Mouse (Mus musculus) embryo, embryonic 11.5 days (tissue): ENCODE measurements around the gene Tgfa.

Source experiments
- DNase-seq: peaks from one replicate; pipeline ENCODE4 v3.0.0-alpha.2; 2012; ENCODE audit warnings: low read depth, low spot score

The Tgfa gene

DNA sequence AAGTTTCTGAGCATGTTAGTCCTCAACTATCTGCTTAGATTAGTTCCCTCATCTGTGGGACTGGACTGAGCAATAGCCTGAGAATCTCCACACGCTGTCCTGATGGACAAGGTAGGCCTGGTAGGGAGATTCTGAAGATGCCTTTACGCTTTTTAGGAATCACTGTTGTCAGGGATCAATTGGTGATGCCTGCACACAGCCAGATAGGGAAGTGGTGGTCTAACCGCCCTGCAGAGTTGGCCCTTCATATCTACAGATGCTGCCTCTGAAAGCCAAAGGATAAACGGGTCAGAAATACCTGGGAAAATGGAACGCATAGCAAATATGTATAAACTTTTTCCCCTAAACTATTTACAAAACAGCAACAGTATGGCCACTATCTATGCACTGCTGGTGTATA lies 37.3 kb downstream of the Tgfa start:
- no peak for DNase-seq

DNA sequence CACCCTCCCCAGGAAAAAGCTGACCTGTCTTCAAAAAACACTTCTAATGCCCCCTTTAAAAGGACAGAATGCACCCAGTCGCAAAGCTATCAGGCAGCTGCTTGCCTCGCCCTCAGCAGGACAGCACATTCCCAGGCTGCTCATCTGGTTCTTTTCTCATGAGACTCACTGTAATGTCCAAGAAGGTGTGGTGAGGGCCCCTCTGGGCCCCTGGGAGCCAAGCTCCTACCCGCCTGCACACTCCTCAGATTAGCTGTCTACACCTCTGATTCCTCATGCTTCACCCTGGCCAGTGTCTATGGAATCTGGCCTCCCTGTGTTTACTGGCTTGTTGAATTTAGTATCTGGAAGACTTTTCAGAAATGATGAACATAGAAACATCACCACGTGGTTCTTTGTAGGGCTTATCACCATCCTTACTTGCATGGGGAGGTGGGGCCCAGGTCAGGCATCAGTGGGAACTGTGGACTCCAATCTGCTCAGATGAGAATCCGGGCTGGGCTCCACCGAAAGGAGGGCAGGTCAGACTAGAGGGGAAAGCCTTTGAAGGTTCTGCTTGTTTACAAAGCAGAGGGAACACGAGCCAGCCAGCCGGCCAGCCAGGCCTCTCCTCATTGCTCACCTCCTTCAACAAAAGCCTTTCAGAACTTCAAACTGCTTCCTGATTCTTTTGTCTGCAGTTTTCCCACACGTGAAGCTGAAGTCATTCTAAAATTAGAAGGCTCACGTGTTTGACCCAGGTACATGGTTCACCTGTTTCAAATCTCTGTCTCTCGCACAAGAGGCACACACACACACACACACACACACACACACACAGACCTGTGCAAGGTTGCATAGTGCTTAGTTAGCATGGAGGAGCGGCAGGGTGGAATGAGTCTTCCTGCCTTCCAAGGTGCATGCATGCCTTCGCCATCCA lies 38.7 kb downstream of the Tgfa start:
- no peak for DNase-seq

DNA sequence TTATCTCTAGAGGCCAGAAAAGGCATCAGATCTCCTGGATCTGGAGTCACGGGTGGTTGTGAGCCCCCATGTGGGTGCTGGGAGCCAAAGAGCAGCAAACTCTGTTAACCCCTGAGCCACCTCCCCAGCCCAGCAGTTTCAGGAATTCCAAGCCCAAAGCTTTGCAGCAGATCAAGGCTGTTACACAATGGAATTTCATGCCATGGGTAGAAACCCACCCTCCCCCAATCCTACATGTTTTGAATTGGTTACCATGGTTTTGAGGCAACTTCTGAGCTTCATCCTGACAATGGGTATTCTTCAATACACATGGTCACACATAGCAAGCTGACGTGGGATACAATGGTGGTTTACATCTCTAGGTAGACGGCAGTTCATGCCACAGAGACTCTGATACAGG lies 49.8 kb downstream of the Tgfa start:
- no peak for DNase-seq

DNA sequence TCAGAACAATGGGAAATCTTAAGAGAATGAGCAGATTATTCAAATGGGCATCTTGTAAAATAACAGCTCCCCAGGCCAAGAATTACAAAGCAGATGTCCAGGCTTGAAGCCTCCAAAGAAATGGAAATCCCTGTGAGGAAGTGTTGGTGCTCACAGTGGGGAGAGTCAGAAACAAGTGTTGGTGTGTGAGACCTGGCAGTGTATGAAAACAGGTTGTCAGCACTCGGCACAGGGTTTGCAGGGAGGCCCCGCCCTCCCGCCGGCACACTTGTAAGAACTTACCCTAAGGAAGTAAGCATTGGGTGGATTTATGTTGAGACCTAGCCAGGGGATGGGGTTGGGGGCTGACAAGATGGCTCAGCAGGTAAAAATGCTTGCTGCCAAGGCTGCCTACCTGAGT lies 50.9 kb downstream of the Tgfa start:
- no peak for DNase-seq

DNA sequence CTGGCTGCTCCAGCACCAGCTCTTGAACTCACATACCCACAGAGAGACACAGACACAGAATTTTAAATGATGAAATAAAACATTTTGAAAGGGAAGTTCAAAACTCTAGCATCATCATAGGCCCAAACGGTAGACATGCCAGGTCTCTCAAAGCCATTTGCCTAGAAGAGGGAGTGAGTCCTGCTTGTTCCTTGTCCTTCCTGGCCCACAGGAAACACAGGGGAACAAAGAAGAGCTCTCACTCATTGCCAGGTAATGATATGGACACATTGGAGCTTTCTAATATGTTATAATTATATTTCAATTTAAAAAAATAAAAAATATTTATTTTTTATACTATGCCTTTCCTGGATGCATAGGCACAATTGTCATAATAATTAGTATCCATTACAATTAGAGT lies 53.5 kb downstream of the Tgfa start:
- DNase-seq, result no peak

DNA sequence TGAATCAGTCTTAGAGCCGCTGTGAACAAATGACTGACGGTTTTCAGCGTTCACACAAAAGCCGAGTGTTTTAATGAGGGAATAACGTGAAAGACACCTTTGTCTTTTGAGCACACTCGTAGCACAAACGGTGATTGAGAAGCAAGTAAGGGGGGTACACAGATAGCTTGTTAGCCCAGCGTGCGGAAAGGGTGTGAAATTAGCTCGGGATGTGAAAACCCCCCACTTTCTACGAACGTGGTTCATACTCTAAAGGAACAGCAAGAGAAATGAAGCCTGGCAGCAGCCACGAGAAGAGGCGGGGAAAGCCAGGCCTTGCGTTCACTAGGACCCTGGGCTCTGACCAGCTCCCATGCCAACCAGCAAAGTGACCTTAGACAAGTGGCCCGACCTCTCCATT lies 54.0 kb downstream of the Tgfa start:
- DNase-seq, result no peak

DNA sequence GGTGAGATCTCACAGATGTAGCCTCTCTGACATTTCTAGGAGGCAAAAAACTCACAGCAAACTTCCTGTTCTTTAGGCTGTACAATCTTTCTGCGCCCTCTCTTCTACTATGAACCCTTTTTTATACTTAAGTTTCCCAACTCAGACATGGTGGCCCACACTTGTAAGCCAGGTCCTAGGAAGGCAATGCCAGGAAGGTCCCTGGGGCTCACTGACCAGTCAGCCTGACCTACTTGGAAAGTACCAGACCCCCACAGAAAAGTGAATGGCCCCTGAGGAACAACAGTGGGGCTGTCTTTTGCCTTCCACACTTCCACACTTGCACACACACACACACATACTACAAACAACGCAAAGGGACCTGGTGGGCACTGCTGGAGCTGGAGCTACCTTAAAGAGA lies 55.2 kb downstream of the Tgfa start:
- DNase-seq, result no peak

DNA sequence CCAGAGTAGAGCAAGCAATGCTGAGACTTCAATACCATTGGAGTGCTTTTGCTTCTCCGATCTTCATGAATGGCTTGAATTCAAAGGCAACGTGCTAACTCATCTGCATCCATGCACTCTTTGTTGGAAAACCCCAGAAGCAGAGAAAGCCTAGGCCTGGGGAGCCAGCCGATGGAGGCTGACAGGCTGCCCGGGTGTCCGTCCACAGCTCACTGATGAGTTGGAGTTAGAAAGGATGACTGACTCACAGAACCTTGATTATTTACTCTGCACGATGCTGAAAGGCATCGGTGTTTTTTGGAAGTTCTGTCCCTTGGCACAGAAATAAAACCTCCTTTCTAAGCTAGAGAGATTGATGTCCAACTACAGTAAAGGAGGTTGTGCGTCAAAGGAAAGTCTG lies 55.8 kb downstream of the Tgfa start:
- DNase-seq, result no peak

DNA sequence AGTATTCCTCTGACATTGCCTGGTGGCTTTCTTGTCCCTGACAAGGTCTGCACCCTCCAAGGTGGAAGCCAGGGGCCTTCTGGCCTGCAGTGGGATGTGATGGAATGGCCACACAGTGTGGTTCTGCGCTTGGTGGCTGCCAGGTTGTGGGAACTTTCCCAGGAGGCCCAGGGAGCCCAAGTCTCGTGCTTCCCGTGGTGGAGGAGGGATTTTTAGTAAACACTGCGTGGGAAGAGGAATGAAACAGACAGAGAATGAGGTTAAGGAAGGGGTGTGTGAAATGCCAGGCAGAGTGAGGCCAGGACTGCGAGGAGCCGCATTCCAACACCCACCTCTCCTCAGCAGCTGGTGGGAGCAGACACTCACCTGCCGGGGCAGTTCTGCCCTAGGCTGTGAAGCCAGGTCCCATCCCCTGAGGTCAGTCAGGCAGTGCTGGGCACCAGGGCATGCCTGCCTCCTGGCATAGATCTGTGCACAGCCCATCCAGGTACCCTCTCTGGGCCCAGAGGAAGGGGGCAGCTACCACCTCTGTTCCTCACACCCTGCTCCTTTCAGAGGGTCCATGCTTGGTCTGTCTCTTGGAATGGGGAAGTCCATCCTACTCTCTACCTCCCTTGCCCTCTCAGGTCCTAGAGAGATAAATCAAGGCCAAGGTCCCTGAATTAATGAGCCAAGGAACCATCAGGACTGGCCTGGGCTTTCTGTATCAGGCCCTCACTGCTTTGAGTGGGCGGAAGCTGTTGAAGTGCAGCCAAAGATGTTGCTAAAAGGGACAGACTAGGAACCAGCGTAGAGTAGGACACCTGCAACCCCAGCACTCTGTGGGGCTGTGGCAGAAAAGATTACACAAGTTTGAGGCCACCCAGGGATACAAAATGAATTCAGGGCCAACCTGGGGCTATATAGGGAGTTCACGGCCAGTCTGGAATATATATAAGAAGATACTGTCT lies 57.4 kb downstream of the Tgfa start:
- no peak for DNase-seq

DNA sequence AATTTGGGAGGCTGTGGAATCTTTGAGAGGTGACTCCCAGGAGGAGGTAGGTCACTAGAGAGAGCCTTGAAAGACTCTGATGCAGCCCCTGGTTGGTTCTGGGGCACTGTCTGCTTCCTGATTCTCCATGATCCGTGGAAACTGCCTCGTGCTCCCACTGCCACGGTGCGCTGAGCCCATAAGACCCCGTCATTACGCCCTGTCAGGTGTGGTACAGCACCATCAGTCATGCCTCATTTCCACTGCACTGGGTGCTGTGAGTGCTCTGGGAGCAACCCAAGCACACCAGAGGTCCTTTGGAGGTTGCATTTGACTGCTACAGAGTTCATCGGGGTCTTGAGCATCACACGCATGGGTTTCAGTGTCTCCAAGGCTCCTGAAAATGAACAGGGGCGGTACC lies 60.9 kb downstream of the Tgfa start:
- DNase-seq, result no peak

DNA sequence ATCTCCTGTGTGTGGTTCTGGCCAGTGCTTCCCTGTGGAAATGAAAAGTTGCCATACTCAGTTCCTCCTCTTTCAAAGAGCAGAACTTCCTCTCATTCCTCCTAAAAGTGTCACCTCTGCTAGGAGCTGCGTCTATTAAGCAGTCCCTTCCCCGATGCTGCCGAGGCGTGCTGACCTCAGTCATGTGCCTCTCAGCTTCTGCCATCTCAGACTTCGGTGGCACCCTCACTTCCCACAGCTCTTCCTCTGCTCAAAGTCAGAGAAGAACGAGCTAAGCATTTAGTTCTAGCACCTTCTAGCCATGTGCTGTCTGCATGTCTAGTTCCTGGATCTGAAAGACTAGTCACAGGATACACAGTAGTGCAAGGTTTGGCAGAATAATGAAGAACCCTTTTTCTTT lies 64.2 kb downstream of the Tgfa start:
- DNase-seq, result no peak

DNA sequence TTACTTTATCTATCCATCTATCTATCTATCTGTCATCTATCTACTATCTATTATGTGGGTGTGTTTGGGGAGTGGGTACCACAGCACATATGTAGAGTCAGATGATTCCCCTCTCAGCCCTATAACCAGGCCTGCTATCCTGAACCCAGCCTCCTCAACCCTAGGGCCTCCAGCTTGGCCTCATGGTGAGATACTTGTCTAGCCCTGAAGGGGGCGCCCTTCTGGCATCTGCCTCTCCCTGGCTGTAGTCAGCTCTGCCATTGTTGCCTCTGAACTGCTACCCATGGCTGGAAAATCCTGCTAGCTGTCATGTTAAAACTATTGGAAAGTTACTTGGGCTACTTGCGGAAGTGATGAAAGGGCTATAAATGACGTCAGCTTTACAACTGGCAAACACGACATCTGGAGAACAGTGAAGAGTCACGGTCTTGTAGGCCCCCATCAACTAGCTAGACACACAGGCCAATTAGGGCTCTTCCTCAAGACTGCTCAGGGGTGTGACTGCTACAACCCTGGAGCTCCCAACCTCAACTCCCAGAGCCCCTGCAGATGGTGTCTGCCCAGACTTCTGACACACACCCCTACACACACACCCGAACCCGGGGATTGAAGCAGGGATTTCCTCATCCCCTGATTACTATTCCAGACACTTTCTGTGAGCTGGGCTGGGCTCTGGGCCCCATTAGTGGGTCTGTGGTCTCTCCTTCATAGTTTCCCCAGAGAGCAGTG lies 65.5 kb downstream of the Tgfa start:
- no peak for DNase-seq

DNA sequence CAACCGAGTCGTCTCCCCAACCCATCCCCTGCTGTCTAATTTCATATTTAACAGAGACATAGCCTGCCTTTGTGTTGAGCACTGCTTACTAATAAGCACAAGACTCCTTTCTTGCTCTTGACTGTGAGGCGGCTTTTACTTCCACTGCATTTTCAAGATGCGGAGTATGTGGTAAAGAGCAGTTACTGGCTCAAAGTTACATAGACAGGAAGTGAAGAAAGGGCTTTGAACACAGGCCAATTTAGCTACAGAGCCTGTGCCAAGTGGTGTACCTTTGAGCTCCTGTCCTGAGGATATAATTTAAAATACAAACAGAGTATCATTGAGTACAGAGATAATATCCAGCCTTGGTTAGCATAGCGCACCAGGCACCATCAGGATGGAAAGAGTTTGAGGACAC lies 71.8 kb downstream of the Tgfa start:
- DNase-seq, result no peak

DNA sequence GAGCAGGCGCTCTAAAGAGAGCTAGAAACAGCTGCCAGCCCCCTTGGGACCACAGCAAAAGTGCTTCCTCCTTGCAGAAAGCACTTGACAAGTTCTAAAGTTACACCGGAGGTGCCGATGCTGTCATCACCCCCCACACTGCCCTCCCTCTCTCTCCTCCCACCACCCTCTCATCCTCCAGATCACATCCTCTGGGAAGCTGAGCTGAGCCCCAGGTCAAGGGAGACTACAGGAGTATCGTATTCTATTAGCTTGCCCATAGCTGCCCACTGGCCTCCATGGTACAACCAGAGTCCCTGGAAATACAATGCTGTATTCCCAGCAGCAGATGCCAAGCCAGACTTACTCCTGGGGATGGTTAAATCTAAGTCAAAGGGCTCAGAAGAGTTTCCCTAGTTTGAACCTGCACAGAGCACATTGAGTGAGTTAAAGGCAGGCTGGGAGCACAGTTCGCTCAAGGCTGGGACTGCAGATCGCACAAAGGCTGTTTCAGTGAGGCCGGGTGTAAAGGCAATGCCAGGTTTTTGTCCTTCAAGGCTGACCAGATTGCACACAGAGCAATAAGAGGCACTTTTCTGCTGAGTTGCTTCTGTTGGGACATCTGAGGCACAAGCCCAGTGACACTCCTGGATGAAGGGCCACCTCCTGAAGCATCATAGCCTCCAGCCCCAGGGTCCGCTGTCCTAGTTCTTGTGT lies 75.5 kb downstream of the Tgfa start:
- DNase-seq, result no peak

DNA sequence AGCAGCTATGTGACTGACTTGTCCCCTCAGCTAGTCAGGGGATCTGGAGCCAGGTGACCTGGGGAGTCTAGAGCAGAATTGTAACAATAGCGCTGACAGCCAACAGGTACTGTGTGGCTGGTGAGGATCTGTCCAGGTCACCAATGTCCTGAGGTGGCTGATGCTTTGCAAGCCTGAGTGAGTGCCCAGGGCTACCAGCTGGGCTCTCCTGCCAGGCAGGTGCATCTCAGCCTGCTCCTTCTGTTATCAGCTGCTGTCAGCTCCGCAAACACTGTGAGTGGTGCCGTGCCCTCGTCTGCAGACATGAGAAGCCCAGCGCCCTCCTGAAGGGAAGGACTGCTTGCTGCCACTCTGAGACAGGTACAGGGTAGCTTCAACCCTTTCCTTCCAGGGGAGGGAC lies 76.1 kb downstream of the Tgfa start:
- DNase-seq, result no peak

DNA sequence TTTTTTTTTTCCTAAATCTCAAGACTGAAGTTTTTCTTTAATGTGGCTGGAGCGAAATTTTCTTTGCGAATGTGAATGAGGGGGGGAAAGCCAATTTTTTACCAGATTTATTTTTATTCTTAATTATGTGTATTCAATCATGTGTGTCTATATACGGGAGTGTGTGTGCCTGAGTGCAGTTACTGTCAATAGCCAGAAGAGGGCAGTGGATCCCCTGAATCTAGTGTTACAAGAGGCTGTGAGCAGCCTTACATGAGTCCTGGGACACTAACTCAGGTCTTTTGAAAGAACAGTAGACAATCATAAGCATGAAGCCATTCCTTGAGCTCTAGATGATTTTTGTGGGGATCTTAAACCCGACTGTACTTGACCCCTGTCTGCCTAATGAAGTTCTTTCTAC lies 80.7 kb downstream of the Tgfa start:
- no peak for DNase-seq

DNA sequence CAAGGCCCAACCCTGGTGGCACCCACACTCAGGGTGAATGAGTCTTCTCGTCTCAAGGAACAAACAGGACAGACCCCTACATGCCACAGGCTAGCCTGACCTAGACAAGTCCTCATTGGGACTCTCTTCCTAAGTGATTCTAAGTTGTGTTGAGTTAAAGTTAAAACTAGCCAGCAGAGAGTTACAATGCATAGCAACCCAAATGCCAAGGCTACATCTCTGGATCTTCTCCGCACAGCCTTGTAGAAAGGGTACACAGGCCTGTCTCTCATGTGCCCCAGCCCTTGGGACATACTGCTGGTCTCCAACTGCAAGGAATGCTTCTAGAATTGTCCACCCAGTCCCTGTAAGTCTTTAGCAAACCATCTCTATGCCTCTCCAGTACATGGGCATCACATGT lies 81.8 kb downstream of the Tgfa start:
- no peak for DNase-seq

DNA sequence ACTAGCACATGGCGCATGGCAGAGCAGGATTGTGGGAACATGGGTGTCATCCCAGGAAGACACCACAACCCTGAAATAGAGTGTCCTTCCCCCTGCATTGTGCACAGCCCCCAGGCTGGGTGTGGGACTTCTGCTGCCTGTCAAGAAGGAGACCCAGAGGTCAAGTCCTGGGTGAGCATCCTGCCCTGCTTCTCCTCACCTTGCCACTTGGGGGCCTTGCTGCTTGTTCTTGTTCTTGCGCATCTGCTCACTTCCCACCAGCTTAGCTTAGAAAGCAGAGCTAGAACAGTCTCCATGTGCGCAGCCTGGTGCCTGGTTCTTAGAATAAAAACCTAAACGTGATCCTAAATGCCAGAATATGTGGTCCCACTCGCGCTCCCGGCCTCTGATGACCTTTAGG lies 82.6 kb downstream of the Tgfa start:
- no peak for DNase-seq

DNA sequence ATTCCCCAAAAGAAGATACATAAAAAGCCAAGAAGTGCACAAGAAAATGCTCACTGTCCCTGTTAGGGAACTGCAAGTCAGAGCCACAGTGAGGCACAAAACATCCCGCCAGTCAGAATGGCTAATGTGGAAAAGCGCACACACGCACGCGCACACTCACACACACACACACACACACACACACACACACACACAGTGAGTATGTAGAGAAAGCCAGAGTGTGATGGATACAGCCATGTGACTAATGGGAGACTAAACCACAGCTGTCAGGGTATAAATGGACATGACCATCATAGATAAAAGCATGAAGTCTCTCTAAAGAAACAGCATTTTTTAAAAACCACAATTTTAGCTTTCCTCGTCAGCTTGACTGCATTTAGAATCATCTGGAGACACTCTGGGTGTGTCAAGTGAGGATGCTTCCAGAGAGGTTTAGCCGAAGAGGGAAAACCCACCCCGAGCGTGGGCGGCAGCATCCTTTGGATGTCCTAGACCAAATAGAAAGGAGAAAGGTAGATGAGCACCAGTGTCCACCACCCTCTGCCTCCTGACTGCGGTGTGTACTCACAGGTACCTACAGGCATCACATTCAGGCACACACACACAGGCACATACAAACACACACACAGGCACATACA lies 86.7 kb downstream of the Tgfa start:
- DNase-seq, result no peak

DNA sequence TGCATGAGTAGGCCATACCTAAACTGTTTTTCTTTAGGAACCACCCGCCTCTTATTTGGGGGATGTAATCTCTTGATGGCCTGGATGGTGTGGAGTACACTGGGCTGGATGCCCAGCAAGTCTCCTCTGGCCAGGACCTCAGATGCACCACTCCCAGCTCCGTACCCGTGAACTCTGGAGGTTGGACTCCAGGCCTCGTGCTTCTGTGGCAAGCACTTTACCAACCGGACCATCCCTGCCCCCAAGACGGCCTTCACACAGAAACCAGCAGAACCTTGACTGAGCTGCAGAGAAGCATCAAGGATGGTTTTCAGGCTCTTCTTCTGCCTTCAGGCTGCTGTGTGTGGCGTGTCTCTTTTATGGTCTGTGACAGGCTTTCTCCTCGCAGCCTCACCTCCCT lies 98.3 kb downstream of the Tgfa start:
- DNase-seq, result no peak

DNA sequence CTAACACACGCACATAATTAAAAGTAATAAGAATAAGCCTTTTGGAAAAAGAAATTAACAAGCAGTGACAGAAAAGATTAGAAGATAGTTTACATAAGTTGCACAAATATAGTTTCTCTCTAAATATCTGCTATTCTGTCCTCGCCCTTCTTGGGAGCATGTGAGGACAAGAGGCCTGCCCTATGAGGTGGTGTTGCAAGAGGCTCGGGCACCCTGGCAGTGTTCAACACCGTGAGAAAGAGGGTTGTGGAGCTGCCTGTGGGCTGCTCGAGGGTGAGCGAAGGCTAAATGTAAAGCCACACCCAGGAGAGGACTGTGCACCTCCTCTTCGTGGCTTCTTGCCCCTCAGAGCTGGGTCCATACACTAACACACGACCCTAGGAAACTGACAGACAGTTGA lies 100.4 kb downstream of the Tgfa start:
- DNase-seq, result no peak
